In genomic region chr5:118108794-118109440, GRCm38 (mm10) we compare ENCODE assay signal across 12 mouse cellular contexts. TPM values are rescaled to one million over a fixed set of nuclear protein-coding genes. Genes with fewer than 3 reads are reported as not detected.
DNase-seq lines count a peak whose midpoint lies in the region; ATAC-seq lines count a peak whose summit lies in the region.
"Had no signal": no experiment of that assay in that cellular context is flagged by ENCODE, and none has a peak within 500 bp of the region (broad histone marks: within the 10 kb centered on the region; RNA-seq: fewer than 3 reads in every experiment).

No protein-coding gene starts in this region.

- ATAC-seq in heart, embryonic 14.5 days (ENCODE audit: insufficient number of reproducible peaks, insufficient read depth, low FRiP score, low read depth), result no peak
- peak; percentile 41; the same call in 1 of the 2 replicates for ATAC-seq in forebrain, embryonic 15.5 days (replicated peaks)
- ATAC-seq in midbrain, embryonic 15.5 days (replicated peaks), result no peak

- H3K36me3 ChIP-seq in heart, embryonic 14.5 days (ENCODE audit: control insufficient read depth, insufficient read depth, low read length), result peaks cover 51% of the 10 kb centered on the region
- H3K36me3 ChIP-seq in forebrain, embryonic 15.5 days, result peaks cover 12% of the 10 kb centered on the region
- H3K36me3 ChIP-seq in midbrain, embryonic 15.5 days (replicated peaks), result 0 out of 2 replicates have a peak, but pooled peaks cover 8% of the 10 kb centered on the region

- H3K4me3 ChIP-seq in heart, embryonic 14.5 days (ENCODE audit: control insufficient read depth in 1 of 2, insufficient read depth in 1 of 2, low read depth in 1 of 2, low read length in 2 of 2), result no peak overlapping the region
- H3K4me3 ChIP-seq in forebrain, embryonic 15.5 days, result no peak overlapping the region
- no peak overlapping the region for H3K4me3 ChIP-seq in midbrain, embryonic 15.5 days

- WGBS in heart, embryonic 14.5 days, result 82% methylated on average over 7 of the region's 7 CpGs
- WGBS in forebrain, embryonic 15.5 days, result 72% methylated on average over 7 of the region's 7 CpGs
- 81% methylated on average over 7 of the region's 7 CpGs for WGBS in midbrain, embryonic 15.5 days

- no peaks in the 10 kb centered on the region for H3K27me3 ChIP-seq in heart, embryonic 14.5 days (ENCODE audit: control insufficient read depth, insufficient read depth, low read length)
- H3K27me3 ChIP-seq in forebrain, embryonic 15.5 days, result no peaks in the 10 kb centered on the region
- no peaks in the 10 kb centered on the region for H3K27me3 ChIP-seq in midbrain, embryonic 15.5 days (replicated peaks)
- H3K27me3 ChIP-seq: CH12.LX had no signal

- H3K9ac ChIP-seq in heart, embryonic 14.5 days (ENCODE audit: low read length), result no peak overlapping the region
- H3K9ac ChIP-seq in forebrain, embryonic 15.5 days (replicated peaks), result no peak overlapping the region
- no peak overlapping the region for H3K9ac ChIP-seq in midbrain, embryonic 15.5 days

- H3K27ac ChIP-seq in heart, embryonic 14.5 days (replicated peaks in 1 of 2; ENCODE audit: control insufficient read depth in 1 of 2, insufficient read depth in 1 of 2, low read depth in 2 of 2, low read length in 2 of 2), result peak overlapping the region; percentile 15 to 25; a peak in 2 of 4 replicates
- peak overlapping the region; percentile 85 for H3K27ac ChIP-seq in forebrain, embryonic 15.5 days (replicated peaks)
- peak overlapping the region; percentile 68 for H3K27ac ChIP-seq in midbrain, embryonic 15.5 days
- H3K27ac ChIP-seq: stomach, postnatal 0 days had no signal

- H3K9me3 ChIP-seq in heart, embryonic 14.5 days (ENCODE audit: control insufficient read depth, low read length), result no peaks in the 10 kb centered on the region
- no peaks in the 10 kb centered on the region for H3K9me3 ChIP-seq in forebrain, embryonic 15.5 days
- H3K9me3 ChIP-seq in midbrain, embryonic 15.5 days, result no peaks in the 10 kb centered on the region

- intact Hi-C loops in heart, postnatal 14 days (cut with DNase I), result no loop called here

- H3K4me2 ChIP-seq in heart, embryonic 14.5 days (ENCODE audit: low read length), result no peak overlapping the region
- no peak overlapping the region for H3K4me2 ChIP-seq in forebrain, embryonic 15.5 days (replicated peaks)
- H3K4me2 ChIP-seq in midbrain, embryonic 15.5 days, result no peak overlapping the region
- H3K4me2 ChIP-seq: liver, embryonic 11.5 days had no signal

- DNase-seq in heart, postnatal 14 days, result no peak
- DNase-seq in cerebellum, postnatal 36 days, result peak; percentile 36 to 44
- no peak for DNase-seq in lung, postnatal 10 days
- no peak for DNase-seq in urinary bladder, postnatal 4 days (ENCODE audit: low spot score in 2 of 2)
- DNase-seq: kidney, adult 18-20 months; lung, postnatal 14 days had no signal

- peaks cover 17 to 26% of the 10 kb centered on the region in 2 experiments for H3K4me1 ChIP-seq in heart, embryonic 14.5 days (ENCODE audit: control insufficient read depth in 2 of 2, insufficient read depth in 2 of 2, low read length in 2 of 2)
- H3K4me1 ChIP-seq in forebrain, embryonic 15.5 days, result peaks cover 45% of the 10 kb centered on the region
- H3K4me1 ChIP-seq in midbrain, embryonic 15.5 days, result peaks cover 14% of the 10 kb centered on the region; the same call in 1 of the 2 replicates

RNA-seq across cellular contexts. Expression of gene Fbxw8, which starts 46.3 kb away (rescaled TPM):
- polyA plus RNA-seq in heart, embryonic 14.5 days (2014; fragmentation: Nextera tagmentation; extraction: Ambion mirVana), result 20.5 and 23.7 TPM in 2 replicates
- 10 to 100 TPM; 43.3 to 43.6 TPM for total RNA-seq in heart, postnatal 14 days (2021)
- polyA plus RNA-seq in forebrain, embryonic 15.5 days (2015; fragmentation: Nextera tagmentation; extraction: Ambion mirVana), result 22.3 and 25.2 TPM in 2 replicates
- 20.0 and 22.3 TPM in 2 replicates for polyA plus RNA-seq in midbrain, embryonic 15.5 days (2015; fragmentation: Nextera tagmentation; extraction: Ambion mirVana)

RNA-seq across cellular contexts. Expression of gene Hrk, which starts 55.5 kb away (rescaled TPM):
- 0.04 and 0.09 TPM in 2 replicates for polyA plus RNA-seq in heart, embryonic 14.5 days (2014; fragmentation: Nextera tagmentation; extraction: Ambion mirVana)
- 1 to 10 TPM in 1 of 2 experiments, under 1 TPM in 1; 0.76 to 1.2 TPM for total RNA-seq in heart, postnatal 14 days (2021)
- 2.3 and 2.7 TPM in 2 replicates for polyA plus RNA-seq in forebrain, embryonic 15.5 days (2015; fragmentation: Nextera tagmentation; extraction: Ambion mirVana)
- 3.9 and 4.5 TPM in 2 replicates for polyA plus RNA-seq in midbrain, embryonic 15.5 days (2015; fragmentation: Nextera tagmentation; extraction: Ambion mirVana)
- total RNA-seq: CH12.LX had no signal

Comparison
In these comparisons a context has a peak if more than half of its experiments do, and no peak if none do; other contexts are left out.
1. H3K27ac ChIP-seq: peak in every context shown above with its lines; median percentile 85 in forebrain, embryonic 15.5 days; 68 in midbrain, embryonic 15.5 days; 20 in heart, embryonic 14.5 days.
2. DNase-seq: peak in cerebellum, postnatal 36 days (2 of 2); none in heart, postnatal 14 days (0 of 2), lung, postnatal 10 days (single experiment) and urinary bladder, postnatal 4 days (0 of 2).